Mouse (Mus musculus) G1E (cell line): ENCODE measurements around the gene Nrf1.

ENCODE experiments used
- CTCF ChIP-seq: IDR thresholded peaks from 2 replicates; pipeline ENCODE4 v1.5.1; 2012; ENCODE audit warnings: low read depth, low read length, inconsistent platforms, mixed read lengths
- GATA1 ChIP-seq: IDR thresholded peaks from 2 replicates; pipeline ENCODE4 v1.6.1; 2012; ENCODE audit warnings: borderline replicate concordance, low read length, inconsistent platforms, mixed read lengths
- GATA2 ChIP-seq: IDR thresholded peaks from 2 replicates; pipeline ENCODE4 v1.6.1; 2012; ENCODE audit warnings: low read depth, low read length, inconsistent platforms, borderline replicate concordance
- TAL1 ChIP-seq: conservative IDR thresholded peaks from 2 replicates; pipeline ENCODE4 v1.6.1; 2012; ENCODE audit warnings: low read depth, low read length, inconsistent platforms, mixed read lengths

- TF ChIP-seq CTCF (no peak), GATA2 (no peak), GATA1 (no peak), TAL1 (no peak)
These were observed 104.9 kb downstream of the Nrf1 start for GRCm38 (mm10) chr6:30152649-30153048.
